Mouse (Mus musculus) adipocyte (in vitro differentiated cells): ENCODE data around the gene Mustn1.

Source experiments
- DNase-seq: peaks from one replicate; pipeline ENCODE4 v3.0.0-alpha.2; 2016; ENCODE audit warnings: low spot score

The Mustn1 gene

DNA sequence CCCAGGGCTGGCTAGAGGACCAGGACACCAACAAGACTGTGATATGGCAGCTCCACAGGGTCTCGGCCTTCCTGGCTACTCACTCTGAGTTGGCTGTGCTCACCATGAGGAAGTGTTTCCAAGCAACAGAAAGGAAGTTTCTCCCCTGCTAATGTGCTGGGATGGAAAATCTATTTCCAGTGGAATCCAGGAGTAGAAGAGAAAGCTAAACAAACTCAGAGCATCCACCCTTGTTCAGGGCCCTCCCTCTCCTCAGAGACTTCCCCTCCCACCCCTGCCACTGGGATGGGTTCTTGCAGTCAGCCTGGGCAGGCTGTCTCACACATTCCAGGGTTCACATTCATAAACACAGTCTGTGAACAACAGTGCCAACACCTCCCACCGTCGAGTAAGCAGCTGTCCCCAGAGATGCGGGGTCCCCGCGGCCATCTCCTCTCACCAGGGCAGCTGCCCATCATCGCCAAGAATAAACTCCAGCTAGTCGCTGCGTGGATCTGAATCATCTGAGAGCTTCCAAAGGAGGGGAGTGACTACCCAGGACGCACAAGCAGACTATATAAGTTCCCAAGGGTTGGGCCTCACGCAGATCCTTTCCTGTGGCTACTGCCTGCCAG is at the start of gene Mustn1:
Gene Mustn1, plus strand, starts transcription at position 243 of the 614 bp plus-strand sequence.
- peak; percentile 62 for DNase-seq

DNA sequence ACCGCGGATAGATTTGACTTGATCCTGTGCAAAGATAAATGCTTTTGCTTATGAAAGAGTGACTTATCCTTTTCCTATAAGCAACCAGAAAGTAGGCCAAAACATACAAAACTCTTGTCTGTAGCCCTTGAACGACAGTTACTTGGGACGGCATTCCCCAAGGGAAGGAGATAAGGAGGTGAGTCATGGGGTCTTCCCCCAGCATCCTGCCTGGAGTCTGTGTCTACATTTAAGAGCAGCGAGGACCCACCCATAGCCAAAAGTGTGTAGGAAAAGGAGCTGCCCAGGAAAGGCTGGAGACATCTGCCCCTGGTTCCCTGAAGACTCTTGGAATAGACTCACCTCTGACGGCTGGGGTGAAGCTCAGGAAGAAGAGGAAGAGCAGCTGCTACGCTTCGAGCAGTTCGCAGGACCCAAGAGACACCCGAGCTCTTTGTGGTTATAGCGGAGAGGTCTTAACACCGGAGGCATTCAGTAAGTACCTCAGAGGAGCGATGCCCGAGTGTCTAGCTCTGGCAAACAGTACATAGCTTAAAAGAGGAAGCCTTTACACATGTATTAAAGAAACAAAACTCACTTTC is 41.5 kb upstream of the Mustn1 start:
- no peak for DNase-seq

DNA sequence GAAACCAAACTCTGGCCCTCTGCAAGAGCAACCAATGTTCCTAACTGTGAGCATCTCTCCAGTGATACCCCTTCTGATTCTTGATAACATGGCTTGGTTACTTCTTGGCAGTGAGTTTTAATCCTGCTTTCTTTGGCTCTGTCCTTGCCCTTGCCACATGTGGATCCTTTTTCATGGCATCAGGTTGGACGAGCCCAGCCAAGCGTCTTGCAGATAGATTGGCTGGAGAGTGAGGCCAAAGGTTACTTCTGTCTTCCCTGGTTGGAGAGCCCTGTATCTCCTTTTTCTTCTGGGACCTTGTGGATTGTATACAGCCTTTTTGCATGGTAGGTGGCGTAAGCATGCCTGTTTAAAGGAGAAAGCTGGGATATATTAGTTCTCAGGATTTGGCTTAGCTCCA is 35.3 kb upstream of the Mustn1 start:
- peak; percentile 57 for DNase-seq

DNA sequence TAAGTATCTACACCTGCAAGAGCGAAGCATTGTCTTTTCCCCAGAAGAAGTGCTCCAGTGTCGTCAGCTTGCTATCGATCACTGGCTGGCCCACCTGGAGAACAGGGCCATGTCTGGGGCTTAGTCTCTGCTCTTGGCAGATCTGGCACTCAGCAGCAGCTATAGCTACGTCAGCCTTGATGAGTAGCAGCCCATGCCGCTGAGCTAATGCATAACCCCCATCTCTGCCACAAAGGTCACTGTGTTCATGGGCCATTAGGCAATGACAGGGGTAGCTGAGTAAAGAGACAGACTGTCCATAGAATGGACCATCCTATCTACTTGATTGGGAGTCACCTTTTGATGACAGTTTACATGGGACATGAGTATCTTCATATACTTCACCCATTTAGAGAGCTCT is 28.5 kb upstream of the Mustn1 start:
- DNase-seq, result no peak

DNA sequence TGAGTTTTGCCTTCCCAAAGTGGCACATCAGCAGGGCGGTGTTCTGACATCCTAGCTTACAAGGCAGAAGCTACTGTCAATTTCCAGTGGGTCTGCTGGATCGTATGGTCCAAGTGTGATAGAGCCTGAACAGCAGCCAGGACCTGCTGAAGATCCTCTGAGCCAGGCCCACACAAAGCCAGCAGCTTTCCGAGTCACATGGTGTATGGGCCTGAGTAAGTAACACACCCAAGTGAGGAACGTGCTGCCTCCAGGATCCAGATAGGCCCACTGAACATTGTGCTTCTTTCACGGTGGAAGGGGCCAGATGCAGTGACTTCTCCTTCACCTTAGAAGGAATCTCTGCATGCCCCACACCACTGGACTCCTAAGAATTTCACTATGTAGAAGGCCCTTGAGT is 26.7 kb upstream of the Mustn1 start:
- no peak for DNase-seq

DNA sequence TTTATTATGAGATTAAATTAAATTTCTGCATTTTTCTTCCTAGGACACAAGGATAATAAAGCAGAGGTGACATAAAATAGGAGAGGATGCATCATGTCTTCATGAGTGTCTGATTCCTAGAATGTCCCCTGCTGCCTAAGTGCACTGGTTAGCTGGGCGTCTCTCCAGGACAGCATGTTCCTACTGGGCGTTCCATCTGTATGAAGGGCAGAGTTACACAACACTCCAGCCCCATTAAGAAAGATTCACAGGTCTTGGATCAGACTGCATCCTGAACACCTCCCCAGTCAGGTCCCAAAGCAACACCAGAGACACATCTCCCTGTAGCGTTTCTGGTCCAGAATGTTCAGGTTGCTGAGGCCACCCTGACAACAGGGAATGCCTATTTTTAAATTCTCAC is 23.7 kb upstream of the Mustn1 start:
- peak; percentile 51 for DNase-seq

DNA sequence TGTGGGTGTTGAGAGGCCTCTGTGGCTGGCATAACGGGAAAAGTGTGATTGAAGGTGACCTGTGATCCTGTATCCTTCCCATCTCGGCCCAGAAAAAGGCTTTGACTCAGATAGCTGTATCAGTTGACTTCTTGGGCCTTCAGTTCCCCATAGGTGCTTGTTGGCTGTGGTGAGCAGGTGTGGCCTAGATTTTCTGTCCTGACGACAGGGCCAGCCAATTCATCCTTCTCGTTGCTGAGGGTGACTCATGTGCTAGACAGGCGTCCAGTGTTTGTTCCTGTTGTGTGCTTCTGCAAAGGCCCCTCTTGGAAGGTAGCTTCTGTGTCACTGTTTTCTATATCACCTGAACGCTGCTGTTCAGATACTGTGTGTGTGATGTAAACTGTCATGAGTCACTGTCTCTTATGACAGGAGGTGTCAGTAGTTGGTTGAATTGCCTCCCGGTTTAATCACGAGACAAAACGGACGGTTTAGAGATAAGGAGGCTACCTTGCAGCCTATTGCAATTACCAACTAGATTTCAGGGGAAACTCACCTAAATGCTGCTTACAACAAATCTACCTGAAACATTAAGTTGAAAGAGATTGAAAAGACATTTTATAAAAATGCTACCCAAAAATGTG is 22.0 kb upstream of the Mustn1 start:
- no peak for DNase-seq

DNA sequence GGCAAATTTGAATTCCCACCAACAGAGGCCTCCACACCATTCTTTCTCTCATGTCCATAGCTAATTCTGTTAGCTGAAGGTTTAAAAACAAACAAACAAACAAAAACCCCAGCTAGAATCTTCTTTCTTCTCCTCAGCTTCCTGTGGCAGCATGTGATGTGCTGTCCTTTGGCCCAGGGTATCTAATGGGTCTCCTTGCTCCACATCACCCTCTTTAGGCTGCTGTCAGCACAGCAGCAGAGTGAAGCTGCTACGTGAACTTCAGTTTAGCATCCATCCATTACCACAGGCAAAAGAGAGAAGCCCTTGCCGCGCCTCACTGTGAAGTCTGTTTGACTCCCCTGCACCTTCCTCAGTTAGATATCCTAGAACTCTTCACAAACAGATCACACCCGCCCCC is 21.0 kb upstream of the Mustn1 start:
- peak; percentile 57 for DNase-seq

DNA sequence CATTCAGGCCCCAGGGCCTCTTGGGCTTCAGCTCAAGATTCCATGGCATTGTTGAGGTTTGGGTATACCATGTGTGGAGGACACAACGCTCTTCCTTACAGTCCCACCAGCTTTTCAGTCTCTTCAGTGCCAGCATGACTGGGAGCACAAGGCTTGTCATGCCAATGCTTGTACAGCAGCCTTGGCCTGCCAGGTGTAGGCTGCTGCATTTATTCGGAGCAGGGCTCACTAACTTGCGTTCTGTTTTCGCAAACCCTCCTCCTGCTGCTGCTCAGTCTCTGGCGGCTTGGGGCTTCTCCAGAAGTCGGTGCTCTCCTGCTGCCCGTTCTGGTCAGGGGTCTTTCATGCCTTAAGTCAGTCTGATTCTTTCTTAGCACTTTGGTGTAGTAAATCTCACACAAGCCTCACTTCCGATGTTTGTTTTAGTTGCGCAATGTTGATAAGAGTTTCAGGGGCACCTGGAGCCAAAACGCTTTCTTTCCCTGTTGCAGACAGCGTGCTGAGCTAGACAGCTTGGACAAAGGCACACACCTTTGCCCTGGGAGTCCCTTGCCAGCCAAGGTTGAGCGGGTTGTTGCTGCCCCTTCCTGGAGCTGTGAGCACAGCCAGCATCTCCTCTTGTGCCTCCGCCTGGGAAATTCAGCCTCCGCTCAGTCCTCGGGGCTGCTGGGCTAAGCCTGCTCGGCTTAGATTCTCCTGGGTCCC is 17.4 kb upstream of the Mustn1 start:
- DNase-seq, result no peak

DNA sequence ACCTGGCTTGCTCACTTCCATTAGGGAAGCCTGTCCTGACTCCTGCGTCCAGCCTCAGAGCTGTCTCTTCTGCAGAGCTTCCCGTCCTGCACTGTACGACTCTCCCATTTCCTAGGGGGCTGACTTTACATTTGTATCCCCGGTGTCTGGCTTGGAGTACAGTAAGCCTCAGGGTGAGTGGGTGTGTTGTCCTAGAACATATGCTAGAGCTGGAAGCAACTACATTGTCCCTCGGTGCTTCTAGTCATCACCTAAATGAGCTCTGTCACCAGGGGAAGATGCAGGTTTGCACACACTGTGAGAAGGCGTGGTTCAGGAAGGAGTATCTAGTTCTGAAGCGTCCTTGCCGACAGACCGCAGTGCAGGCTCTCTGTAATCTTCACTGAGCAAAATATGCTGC is 16.6 kb upstream of the Mustn1 start:
- DNase-seq, result no peak

DNA sequence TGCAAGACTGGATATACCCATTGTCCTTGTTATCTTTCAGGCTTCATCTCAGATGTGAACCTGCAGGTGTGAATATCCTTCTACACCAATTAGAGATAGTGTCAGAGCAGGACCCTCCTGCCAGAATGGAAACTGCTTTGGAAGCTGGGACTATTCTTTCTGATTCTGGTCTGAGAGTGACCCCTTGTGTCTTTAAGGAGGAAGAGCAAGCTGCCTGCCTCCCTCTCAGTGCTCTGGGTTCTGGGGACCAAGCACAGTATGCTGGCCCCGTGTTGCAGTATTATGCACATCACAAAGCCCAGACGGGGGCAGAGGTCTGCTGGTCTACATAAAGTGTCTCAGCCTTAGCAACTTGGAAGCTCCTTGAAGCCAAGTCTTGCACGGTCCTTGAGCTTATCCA is 13.7 kb upstream of the Mustn1 start:
- peak; percentile 39 for DNase-seq

DNA sequence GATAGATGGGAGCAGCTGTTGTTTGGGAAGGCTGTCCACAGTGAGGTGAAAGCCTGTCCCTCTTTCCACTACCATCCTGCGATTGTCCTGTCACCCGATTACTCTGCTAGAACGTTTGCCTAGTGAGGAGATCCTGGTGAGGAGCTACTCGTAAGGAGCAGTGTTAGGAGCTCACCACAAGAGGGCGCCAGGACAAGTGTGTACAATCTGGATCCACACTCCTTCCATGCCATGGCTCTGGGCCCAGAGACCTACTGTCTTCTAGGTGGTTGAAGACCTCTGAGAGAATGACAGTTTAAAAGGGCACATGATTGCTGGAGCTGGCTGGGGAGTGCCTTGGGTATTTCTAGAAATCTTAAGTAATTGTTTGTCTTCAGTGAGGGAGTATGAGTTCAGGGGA is 12.0 kb upstream of the Mustn1 start:
- peak; percentile 90 for DNase-seq

DNA sequence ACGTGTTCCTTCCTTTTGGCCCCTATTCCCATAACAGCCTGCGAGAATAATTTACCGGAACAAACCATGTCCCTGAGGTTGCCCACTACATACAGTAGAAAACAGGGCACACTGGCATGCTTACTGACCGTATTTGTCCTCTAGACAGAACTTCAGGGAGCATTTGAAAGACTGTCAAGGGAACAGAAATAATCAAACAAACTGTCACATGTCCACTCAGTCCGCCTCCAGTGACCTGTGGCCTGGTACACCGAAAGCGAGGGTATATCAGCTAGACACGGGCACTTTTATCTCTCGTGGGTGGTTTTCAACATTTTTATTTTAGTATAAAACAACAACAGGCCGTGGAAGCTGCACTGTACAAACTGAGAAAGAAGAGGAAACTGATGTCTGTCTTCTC is 10.2 kb upstream of the Mustn1 start:
- no peak for DNase-seq

DNA sequence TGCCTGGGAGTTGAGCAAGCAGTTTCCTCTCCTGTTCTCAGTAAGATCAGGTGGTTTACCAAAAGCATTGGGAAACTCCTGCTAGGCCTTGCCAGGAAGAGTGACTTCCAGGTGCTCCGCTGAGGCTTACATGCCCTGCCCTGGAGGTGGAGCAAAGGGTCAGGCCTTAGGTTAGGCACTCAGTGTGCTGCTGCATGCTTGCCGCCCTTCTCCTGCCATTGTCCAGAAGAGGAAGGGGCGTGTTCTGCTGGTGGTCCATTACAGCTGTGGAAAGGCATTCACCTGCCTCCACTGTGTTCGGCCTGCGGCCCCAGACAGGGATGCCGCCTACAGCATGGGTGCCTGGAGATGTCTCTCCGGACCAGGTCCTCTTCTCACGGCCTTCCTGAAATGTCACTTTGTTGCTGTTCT is 9.6 kb upstream of the Mustn1 start:
- no peak for DNase-seq

DNA sequence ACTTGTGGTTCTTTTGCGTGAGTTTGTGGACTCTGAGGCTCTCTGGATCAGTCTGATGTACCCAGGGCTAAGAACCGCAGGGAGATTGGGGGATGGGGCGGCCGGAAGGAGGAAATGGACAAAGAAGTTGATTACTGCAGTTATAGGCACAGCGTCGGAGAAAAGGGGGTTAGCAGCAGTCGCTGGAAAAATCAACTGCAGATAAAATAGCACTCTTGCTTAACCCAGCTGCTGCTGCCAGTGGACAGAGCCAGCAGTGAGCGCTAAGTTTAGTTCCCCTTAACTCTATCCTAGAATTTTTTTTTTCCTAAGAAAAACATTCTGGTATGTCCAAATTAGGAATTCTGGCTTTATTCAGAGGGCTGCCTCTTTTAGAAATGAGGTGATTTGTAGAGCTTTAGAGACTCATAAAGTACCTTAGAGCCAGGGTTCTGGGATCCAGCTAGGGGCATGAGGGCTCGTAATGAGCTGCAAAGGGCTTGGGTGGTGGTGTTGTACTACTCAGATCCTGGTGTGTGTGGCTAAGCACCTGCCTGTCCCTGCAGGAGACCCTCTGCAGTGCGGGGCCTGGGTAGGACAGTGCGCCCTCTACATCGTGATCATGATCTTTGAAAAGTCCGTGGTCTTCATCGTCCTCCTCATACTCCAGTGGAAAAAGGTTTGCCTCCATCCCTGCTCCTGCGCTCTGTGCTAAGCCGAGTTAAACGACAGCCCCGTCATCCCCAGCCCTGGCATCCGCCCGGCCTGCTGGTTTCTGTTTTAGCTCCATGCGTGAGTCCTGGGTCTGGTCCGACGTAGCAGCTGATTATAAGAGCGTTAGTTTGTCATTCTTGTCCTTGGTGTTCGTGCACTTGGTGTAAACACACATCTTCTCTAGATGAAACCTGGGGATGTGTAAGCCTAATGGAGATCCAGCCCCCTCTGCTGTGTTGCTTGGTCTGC is 8.5 kb upstream of the Mustn1 start:
- peak; percentile 65 for DNase-seq

DNA sequence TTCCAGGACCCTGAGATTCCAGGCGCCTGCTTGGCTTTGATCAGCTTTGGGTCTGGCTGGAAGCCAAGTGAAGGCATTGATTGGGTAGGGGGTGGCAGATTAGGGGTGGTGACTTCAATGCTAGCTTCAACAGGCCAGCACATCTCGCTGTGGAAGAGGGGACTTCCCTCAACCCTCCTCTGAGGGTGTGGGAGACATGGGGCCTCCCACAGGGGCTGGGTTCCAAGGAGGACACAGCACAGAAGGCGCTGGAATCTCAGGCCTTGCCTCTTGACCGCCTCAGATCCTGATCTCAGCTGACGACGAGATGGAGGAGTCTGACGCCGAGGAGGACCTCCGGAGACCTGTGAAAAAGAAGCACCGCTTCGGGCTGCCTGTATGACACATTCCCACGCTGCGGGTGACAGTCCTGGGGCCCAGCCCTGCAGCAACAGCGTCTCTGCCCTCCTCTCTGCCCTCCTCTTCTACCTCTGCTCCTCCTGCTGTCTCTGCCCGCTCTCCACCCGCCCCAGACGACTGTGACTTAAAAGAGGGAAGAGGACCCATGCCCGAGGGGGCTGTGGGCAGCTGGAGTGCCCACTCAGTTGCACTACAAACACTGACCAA is 4.8 kb upstream of the Mustn1 start:
- DNase-seq, result no peak

DNA sequence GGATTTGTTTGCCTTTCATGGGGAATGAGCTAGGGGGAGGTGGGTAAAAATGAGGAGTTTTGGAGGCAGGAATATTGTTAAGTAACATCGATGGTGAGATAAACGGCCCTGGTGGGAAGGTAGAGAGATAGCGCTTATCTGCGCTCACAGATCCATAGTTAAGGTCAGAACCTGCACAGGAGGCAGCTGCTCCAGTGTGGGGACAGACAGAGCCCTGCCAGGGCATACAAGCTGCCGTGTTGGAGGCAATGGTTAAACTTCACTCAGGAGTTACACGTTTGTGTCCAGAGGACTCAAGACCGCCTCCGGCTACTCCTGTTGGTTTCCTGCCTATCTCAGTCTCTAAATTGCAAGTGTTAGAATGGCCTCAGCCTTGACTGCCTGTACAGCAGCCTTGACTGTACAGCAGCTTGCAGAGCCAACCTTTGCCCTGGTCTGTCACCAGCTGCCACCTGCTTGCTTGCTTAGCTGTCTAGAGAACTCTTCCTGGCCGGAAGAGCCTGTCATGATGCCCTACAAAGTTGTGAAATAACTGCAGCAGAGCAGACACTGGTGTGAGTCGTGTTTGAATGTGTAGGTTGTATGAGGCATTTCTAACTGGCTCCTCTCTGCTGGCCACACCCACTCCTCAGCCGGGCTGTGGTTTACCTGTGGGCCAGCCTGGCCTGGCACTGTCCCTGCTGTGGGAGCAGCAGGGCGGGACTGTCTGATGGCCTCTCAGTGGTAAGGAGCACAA is 3.7 kb upstream of the Mustn1 start:
- DNase-seq, result peak; percentile 59

DNA sequence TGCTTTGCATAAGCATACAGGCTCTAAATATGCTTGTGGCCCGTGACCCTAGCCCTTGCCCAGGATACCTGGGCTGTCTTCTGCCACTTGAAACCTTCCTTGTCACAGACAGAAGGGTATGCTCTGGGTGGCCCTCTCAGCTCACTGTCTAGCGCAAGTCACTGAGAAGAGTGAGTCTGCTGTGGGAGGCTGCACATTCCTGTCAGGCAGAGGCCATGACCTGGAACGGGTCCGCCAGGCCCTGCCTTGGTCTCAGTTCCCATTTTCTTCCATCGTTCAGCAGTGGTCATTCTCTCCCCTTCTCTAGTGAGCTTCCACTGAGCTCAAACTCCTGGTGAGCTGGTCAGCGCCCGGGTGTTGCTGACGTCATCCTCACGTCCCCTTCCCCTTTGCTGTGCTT is 3.0 kb upstream of the Mustn1 start:
- no peak for DNase-seq

DNA sequence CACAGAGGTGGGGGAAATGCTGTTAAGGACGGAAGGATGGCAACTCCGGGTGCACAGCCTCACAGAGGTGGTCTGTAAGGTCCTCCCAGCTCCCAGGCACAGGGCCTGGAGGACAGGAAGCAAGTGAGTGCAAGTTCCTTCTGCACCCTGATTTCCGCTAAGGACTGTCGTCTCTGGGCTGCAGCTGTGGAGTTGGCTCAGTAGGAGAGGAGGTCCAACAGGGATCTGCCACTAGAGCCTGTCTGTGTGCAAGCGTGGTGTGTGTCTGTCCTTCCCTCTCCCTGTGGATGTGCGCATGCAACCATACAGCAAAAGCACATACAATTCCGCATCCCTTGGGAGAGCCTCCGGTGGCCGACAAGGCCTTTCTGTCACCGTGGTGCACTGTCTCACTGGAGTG is 2.5 kb upstream of the Mustn1 start:
- no peak for DNase-seq

DNA sequence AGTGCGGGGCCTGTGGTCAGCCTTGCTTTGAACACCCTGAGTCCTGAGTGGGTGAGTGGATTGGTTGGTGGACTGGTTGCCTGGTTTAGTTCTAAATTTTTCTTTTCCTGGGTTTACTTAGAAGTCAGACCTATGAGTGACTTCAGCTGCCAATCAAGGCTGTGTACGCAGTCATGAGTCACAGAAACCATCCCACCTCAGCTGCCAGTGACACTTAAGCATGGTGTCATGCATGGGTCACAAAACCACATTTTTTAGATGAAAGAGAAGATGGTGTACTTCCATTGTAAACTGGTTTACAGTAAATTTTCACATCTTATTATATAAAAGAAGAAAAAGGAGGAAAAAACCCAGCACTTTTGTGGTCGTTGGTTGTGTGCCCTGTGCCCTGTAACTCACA is 1.2 kb upstream of the Mustn1 start:
- DNase-seq, result no peak

DNA sequence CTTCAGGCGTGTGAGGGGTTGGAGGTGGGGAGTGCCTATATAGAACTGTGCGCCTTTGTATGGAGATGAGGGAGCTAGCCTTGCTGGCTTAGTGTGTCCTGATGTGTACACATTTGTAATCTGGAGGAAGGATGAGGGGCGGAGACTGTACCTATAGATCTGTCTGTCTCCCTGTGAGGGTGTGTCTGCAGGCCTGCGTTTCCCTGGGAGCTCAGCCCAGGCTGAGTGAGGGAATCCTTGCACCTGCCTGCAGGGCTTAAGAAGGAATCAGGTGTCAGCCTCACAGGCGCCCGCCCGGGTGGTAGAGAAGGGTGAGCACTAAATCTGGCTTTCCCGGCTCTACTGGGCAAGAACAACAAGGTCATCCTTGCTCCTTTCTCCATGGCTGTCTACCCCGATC is 794 bp downstream of the Mustn1 start:
- DNase-seq, result no peak
